Mouse (Mus musculus) kidney, embryonic 16.5 days (tissue): Measurements from ENCODE around the gene Gm20795. TPM values are rescaled to one million over a fixed set of nuclear protein-coding genes. Genes with fewer than 3 reads are reported as not detected.
"Not testable (repeated sequence)": the region's sequence is repeated elsewhere in the genome, so short reads cannot be mapped to it uniquely, and the experiment has no call there.

Source experiments
- ATAC-seq: fragments of 200-750 bp; cut with Nextera tagmentation; 2 replicates; pipeline ENCODE4 v1.8.0; 2017; ENCODE audit warnings: moderate TSS enrichment; ENCODE audit not compliant: low FRiP score, low TSS enrichment
- H3K27ac ChIP-seq: fragments of 300-500 bp; sonication (generic); 2 replicates; pipeline ENCODE4 v1.5.1; 2014; ENCODE audit warnings: low read length
- H3K27me3 ChIP-seq: fragments of 300-500 bp; sonication (generic); 2 replicates; pipeline ENCODE4 v1.6.1; 2014; ENCODE audit warnings: low read length, control low read depth, mixed read lengths; ENCODE audit not compliant: insufficient read depth
- H3K36me3 ChIP-seq: fragments of 300-500 bp; sonication (generic); 2 replicates; pipeline ENCODE4 v1.6.1; 2014; ENCODE audit warnings: low read length, control low read depth, mixed read lengths; ENCODE audit not compliant: insufficient read depth
- H3K4me1 ChIP-seq: fragments of 300-500 bp; sonication (generic); 2 replicates; pipeline ENCODE4 v1.6.1; 2014; ENCODE audit warnings: low read length, control low read depth, mixed read lengths; ENCODE audit not compliant: insufficient read depth
- H3K4me2 ChIP-seq: fragments of 300-500 bp; sonication (generic); replicated peaks from 2 replicates; pipeline ENCODE4 v1.6.1; 2014; ENCODE audit warnings: low read depth, low read length
- H3K4me3 ChIP-seq: fragments of 300-500 bp; sonication (generic); 2 replicates; pipeline ENCODE4 v1.5.1; 2014; ENCODE audit warnings: mild to moderate bottlenecking, low read length
- H3K9ac ChIP-seq: fragments of 300-500 bp; sonication (generic); replicated peaks from 2 replicates; pipeline ENCODE4 v1.6.1; 2014; ENCODE audit warnings: low read length
- H3K9me3 ChIP-seq: fragments of 300-500 bp; sonication (generic); 2 replicates; pipeline ENCODE4 v1.6.1; 2016; ENCODE audit warnings: low read length, control low read depth
- WGBS: fragments of 180-500 bp; shearing (Covaris S2); extraction: QIAGEN DNeasy Blood & Tissue Kit; methylation state at CpG from one replicate; pipeline ENCODE4 v1.1.7; 2014; 5-methylcytosine and 5-hydroxymethylcytosine counted together
- polyA plus RNA-seq: library from polyadenylated mRNA; unstranded; fragments of >200 nt; fragmentation: Nextera tagmentation; extraction: Ambion mirVana; gene quantifications from 2 replicates; pipeline ENCODE4 v1.2.1, GENCODE M21; 2015

Gm20795 gene
- polyA plus RNA-seq = not detected in 2 replicates

- not testable (repeated sequence) for H3K4me3 ChIP-seq, H3K4me1 ChIP-seq
These were observed at the start of gene Gm20795 for GRCm38 (mm10) chrY:40804614-40805013. Gm20795 (plus strand) TSS chrY:40804914.

GRCm38 (mm10) chrY:40775665-40776064 lies 29.0 kb upstream of the Gm20795 start, which contains the start of gene Gm21797:
Gm21797 (minus strand) TSS chrY:40775765.
- H3K9me3 ChIP-seq, H3K4me3 ChIP-seq, H3K4me2 ChIP-seq, H3K36me3 ChIP-seq, H3K27ac ChIP-seq, H3K4me1 ChIP-seq, H3K9ac ChIP-seq, ATAC-seq, H3K27me3 ChIP-seq: not testable (repeated sequence)
- no CpG with 5 or more reads among the region's 3 CpGs for WGBS

More at GRCm38 (mm10) chrY:40804614-40805013, at the start of gene Gm20795:
- not testable (repeated sequence) for H3K36me3 ChIP-seq, ATAC-seq, H3K4me2 ChIP-seq, H3K9me3 ChIP-seq, H3K9ac ChIP-seq, H3K27ac ChIP-seq, H3K27me3 ChIP-seq

Other genes with a start within 250 kb of the Gm20795 start
- not detected in 2 replicates for gene Gm21852, start 152.9 kb upstream of the Gm20795 start, polyA plus RNA-seq
- gene Gm21797, start 29.1 kb upstream of the Gm20795 start, polyA plus RNA-seq = not detected in 2 replicates